Mouse (Mus musculus): ENCODE data around the gene Cdk2. TPM values are rescaled to one million over a fixed set of nuclear protein-coding genes. Genes with fewer than 3 reads are reported as not detected.
"Not testable (repeated sequence)": the region's sequence is repeated elsewhere in the genome, so short reads cannot be mapped to it uniquely, and the experiment has no call there.

Cdk2 gene
- 1 to 10 TPM; 2.0 to 2.4 TPM for total RNA-seq (2021)

DNA sequence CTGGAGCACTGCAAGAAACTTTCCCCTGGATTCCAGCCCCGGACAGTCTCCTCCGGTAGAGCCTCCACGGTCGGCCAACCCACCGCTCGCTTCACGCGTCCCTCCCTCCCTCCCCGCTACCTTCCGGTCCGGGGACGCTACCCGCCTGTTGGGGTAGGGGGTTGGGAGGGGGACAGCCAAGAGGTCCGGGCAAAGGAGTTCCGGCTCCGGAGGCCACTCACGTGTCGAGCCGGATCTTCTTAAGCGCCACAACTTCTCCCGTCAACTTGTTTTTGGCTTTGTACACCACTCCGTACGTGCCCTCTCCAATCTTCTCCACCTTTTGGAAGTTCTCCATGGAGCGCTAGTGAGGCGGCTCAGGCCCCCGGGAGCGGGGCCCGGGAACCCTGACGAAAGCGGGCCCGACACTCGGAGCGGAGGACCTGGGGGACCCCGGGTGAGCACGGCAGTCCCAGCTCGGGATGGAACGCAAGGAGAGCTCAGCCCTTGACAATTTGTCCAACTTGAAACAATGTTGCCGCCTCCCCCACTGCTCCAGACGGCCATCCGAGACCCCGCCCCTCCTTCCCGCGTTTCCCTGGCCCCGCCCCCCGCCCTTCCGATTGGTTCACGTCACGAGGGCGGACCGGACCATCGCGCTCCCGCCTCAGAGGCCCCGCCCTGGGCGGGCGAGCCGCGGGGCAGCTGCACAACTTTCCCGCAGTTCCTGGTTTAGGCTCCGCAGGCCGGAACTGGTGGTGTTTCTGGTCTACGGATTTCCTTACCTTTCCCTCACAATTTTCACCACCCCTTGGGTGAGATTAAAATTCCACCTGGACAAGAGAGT lies at the start of gene Cdk2:
Cdk2 (minus strand) TSS at position 541 of the 826 bp plus-strand sequence.
- peak; percentile 82 for DNase-seq

GRCm38 (mm10) chr10:128748252-128748864 lies 43.5 kb upstream of the Cdk2 start:
- peak; percentile 78 to 79 for DNase-seq

DNA sequence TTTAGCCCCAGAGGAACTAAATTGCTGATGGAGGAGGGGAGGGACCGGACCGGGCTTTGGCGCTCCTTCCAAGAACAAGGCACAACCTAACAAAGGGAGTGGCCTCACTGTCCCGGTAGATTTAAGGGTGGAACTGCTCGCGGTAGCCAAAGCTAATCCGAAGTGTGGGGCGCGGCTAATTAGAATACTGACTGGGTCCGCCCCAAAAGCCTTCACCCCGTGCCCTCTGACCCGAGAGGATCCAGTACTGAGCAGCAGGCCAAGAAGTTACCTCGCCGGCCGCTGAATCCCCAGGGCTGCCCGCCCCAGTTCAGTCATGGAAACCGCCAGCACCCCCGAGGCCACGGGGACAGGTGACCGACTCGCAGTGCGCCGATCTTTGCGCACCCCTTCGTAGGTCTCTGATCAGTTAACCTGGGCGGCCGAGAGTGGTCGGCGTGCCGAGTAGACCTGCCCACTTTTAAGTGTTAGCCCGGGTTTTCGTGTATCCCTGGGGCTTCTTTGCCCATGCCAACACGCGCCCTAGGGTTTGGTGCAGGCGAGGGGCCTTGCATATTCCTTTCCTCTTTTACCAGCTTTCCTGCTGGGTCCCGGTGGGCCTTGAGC lies 42.9 kb upstream of the Cdk2 start, which contains the start of gene Pym1:
Pym1 (plus strand) TSS at position 244 of the 606 bp plus-strand sequence.
- peak in 1 of 2 experiments; percentile 47 for DNase-seq

- DNase-seq = no peak
Observed at GRCm38 (mm10) chr10:128746972-128747645, 42.3 kb upstream of the Cdk2 start.

DNA sequence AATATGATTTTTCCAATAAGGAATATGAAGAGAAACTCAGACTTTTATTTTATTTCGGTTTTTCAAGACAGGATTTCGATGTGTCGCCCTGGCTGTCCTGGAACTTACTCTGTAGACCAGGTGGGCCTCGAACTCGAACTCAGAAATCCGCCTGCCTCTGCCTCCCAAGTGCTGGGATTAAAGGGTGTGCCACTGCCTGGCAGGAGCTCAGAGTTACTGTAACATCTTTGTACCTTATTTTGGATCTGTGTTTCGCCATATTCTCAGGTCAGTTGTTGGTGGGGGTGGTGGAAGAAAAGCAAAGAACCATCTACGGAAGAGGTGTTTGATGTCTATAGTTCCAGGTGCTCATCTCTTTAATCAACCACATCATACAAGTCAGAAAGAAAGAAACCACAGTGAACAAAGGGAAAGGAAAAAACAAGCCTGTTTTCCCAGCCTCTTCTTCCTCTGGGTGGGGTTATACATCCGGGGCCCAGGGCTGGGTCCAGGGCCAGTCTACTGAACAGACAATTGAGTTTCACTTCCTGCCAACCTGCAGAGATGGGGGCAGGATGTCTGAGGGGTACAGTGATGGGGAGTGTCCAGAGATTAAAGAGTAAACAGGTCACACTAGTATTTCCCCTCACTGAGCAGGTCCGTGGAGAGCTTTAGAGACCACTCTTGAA lies 41.2 kb upstream of the Cdk2 start:
- no peak for DNase-seq

DNA sequence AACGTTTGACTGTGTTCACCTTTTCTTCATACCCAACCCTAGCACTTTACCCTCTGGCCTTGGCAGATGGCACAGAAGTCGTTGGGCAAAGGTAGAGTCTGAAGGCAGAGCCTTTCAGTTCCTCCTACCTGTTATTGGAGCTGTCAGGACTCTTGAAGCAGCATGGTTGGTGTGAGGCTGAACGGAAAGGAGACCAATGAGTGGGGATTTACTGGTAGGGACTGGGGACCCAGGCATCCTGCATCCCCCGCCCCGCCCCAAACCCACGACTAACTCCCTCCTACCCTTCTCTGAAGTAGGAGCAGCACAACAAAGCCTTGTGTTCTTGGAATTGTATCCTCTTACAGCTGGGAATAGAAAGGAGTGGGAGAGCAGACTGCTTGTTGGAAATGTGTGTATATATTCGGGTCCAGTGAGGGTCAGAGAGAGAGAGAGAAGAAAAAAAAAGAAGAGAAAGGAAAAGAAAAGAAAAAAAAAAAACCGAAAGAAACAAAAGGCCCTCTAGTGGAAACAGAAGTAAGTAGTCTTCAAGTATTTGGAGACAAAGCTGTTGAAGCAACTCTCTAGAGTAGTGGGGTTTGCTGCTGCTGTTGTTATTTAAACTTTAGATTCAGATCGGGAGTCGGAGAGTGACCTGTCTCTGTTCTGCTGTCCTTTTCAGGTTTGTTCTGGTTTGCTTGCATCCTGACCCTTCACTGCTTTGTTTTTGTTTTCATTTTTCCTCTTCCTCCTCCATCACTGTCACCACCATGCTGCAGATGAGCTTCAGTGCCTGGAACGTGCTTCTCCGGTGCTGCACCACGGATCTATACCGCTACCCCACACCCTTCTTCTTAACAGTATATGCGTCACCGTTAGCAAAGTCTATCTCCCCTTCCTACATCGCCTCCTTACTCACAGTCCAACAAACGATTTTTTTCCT lies 40.1 kb upstream of the Cdk2 start, which contains the start of gene Dgka:
Dgka (minus strand) TSS at position 176 of the 922 bp plus-strand sequence.
- no peak for DNase-seq

GRCm38 (mm10) chr10:128744211-128744610 lies 39.4 kb upstream of the Cdk2 start:
- DNase-seq = no peak

DNA sequence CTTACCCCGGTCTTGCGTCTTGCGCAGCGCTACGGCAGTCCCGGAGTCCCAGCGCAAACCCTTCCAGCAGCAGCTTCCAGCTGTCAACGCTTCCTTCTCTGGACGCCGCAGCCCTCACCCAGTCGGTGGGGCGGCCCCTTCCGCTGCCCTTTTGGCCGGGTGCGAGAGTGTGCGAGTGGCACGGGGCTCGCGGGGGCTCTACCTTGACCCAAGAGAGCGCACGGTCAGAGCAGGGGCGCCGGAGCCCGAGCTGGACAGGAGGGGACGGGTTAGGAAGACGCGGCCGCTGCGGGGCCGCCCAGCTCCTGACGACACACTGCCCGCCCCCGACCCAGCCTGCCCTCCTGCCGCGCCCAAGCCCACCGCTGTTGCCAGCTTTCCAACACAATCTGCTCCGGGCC lies 39.0 kb upstream of the Cdk2 start:
- DNase-seq = peak; percentile 33 to 45

DNA sequence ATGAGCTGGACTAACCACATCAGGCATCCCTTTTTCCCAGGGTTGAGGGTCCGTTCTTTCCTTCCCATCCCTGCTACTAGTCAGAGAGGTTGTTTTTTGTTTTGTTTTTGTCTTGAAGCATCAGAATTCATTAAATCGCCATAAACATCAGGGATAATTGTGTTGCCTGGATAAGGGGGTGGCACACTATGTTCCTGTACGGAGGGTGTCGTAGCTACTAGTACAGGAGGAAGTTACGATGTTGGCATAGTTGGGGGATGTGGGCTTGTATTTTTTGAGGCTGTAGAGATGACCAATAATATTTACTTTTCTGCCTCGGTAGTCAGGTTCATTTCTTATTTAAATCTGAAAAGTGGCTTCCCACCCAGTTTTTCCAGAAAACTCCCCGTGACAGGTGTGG lies 38.4 kb upstream of the Cdk2 start:
- DNase-seq = no peak

GRCm38 (mm10) chr10:128742616-128743015 lies 37.8 kb upstream of the Cdk2 start:
- DNase-seq = no peak

- no peak for DNase-seq
Observed at GRCm38 (mm10) chr10:128740296-128740695, 35.5 kb upstream of the Cdk2 start.

DNA sequence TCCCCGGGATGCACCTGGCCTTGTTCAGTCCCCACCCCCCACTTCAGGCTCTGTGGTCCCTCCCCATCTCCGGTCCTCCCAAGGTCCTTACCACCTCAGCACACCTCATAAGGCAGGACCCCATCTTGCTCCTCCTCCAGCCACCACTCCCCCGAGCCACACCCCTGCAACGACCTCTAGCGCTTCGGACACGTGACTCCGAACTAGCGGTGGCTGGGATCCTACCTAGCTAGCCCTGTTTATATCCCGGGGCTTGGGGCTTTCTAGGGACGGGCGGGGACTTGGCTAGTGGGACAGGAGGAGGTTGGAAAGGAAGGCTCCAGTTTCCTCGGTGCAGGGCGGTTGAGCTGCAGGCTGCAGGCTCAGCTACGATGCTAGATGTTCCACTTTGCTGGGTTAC lies 32.6 kb upstream of the Cdk2 start:
- no peak for DNase-seq

GRCm38 (mm10) chr10:128731992-128732391 lies 27.2 kb upstream of the Cdk2 start:
- no peak for DNase-seq

DNA sequence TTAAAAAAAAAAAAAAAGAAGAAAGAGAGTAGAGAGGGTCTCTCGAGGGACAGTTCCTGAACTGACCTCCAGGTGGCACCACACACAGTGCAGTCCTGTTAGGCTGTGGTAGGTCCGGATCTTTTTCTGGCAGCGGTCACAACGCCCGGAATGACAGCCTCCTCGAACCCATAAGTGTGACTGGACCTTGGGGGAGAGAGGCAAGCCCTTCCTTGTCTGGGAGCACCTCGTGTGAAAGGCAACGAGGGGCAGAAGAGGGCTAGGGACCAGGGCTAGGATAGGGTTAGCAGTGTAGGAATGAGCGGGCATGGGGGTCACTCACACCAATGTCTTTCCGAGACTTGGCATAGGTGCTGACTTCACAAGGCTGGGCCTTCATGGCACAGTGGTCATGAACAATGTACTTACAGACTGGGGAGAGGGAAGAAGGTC lies 26.2 kb upstream of the Cdk2 start:
- DNase-seq = peak; percentile 43 to 49

DNA sequence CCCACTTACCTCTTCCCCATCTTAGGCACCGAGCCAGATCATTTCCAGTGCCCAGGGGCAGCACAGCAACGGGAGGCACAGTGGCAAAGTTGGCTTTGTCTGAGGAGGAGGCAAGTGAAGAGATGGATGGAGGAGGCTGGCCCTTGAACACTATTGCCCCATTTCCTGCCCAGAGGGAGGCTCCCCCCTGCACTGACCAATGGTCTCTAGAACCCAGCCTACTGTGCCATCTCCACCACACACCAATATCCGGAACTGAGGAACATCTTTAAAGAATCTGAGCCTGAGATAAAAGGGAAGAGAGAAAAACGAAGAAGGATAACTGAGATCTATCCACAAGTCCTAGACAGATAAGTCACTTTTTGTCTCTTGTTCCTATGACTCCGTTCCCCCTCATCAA lies 23.2 kb upstream of the Cdk2 start:
- DNase-seq = no peak

DNA sequence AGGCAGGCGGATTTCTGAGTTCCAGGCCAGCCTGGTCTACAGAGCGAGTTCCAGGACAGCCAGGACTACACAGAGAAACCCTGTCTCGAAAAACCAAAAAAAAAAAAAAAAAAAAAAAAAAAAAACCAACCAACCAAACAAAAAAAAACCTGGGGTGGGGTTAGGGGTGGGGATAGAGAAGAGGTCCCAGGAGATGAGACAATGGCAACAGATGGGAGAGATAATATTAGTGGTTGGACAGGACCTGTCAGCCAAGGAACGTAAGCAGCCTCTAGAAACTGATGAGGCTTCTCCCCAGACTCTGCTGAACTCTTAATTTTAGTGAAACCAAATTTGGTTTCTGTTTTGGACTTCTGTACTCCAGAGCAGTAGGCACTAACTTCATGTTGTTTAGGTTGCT lies 20.6 kb upstream of the Cdk2 start:
- DNase-seq = not testable (repeated sequence)

- no peak for DNase-seq
Observed at GRCm38 (mm10) chr10:128715559-128716537, 11.0 kb upstream of the Cdk2 start.

DNA sequence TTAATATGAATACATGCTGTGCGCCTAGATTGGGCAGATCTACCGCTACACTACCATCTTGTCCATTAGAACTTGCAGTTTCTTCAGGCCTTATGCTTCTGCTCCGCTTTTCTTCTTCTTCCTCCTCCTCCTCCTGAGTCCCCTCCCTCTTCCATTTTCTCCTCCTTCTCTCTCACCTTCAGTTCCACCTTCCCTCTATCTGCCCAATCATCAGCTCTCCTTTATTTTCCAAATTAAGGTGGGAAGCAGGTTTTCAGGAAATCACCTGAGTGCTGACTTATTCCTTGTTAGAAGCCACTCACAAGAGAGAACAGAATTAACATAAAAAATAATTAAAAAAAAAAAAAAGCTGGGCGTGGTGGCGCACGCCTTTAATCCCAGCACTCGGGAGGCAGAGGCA lies 6.5 kb upstream of the Cdk2 start:
- DNase-seq = not testable (repeated sequence)

- no peak for DNase-seq
Observed at GRCm38 (mm10) chr10:128705317-128705693, 474 bp upstream of the Cdk2 start.

DNA sequence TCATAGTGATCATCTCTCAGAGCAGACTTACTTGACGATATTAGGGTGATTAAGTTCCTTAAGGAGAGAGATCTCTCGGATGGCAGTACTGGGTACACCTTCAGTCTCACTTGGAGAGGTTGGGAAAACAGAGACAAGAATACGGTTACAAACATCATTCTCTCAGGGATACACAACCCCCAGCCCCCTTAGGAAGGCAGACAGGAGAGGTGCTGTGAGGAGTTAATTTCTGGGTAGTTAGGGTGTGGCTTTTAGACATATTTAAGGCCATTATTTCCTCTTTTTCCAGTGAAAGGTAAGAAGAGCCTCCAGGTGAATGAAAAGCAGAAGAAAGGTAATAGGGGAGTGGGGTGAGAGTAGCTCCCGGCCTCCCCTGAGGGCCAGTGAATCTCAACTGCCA lies 936 bp downstream of the Cdk2 start, which contains the start of gene Pmel:
Pmel (plus strand) TSS at position 301 of the 400 bp plus-strand sequence.
- no peak for DNase-seq
